Mouse (Mus musculus): ENCODE measurements around the gene Pin1.

DNA sequence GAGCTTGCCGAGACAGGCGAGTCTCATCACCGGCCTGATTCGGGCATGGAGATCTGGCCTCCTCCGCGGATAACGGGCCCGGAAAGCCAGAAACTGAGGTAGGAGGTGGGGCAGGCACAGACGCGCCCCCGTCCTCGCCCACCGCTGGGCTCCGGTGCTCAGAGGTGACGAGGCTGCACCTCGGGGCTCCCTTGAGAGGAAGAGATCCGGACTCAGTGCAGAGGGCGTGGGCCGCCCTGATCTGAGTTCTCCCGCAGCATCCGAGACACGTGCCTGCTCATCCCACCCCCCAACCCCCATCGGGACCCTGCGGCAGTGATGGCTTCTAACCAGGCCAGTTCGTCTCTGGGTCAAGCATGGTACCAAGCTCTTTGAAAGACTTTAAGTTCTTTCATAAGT, 364 bp downstream of the Pin1 start:
- TF ChIP-seq CTCF (IDR thresholded peaks at IDR 0.05; ENCODE audit: control insufficient read depth, insufficient read depth, insufficient read length) = no peak
- no peak for TF ChIP-seq MYOG (IDR thresholded peaks at IDR 0.05; ENCODE audit: control insufficient read depth, extremely low read depth, insufficient read length)
- no peak for TF ChIP-seq USF1 (IDR thresholded peaks at IDR 0.05; ENCODE audit: low read depth)
- no peak for TF ChIP-seq FOSL1 (IDR thresholded peaks at IDR 0.05; ENCODE audit: insufficient read depth, low read length, poor library complexity, severe bottlenecking)
- no peak for TF ChIP-seq CEBPB (IDR thresholded peaks at IDR 0.05; ENCODE audit: low read depth)
